Mouse (Mus musculus): ENCODE measurements around the gene Ece2.

Gene Ece2

DNA sequence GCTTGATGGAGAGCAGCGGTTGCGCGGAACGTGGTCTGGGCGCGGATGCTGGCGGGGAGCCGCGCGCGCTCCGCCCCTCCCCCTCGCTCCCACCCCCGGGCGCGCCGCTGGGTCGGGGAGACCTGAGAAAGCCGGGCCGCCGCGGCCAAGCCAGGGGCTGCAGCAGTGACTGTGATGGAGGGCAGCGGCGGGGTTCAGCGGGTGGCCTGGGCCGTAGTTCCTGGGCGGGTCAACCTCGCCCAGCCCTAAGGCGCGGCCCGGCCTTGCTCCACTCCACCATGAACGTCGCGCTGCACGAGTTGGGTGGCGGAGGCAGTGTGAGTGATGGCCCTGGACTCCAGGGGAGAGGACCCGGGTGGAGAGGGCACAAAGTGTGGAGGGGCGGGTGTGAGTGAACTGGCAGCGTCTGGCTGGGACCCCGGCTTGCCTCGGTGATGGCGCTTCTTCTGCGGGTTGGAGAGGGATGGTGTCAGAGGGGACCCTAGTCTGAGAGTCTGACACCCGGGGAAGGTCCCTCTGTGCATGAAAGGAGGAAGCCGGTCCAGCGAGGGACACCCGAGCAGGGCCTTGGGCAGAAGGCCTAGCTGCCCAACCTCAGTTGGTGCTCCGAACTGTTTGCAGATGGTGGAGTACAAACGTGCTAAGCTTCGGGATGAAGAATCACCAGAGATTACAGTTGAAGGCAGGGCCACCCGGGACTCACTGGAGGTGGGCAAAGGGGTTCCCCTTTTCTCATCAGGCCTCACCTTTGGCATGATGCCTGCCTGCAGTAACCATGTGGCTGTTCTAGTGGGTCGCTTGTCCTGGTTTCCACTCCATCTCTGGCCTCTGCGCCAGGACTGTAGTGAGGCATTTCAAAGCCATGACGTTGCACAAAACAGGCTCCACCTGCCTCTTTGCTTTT lies at the start of gene Ece2:
TSS of gene Ece2 (plus strand) at position 98 of the 904 bp plus-strand sequence.
- DNase-seq: peak; percentile 67

DNA sequence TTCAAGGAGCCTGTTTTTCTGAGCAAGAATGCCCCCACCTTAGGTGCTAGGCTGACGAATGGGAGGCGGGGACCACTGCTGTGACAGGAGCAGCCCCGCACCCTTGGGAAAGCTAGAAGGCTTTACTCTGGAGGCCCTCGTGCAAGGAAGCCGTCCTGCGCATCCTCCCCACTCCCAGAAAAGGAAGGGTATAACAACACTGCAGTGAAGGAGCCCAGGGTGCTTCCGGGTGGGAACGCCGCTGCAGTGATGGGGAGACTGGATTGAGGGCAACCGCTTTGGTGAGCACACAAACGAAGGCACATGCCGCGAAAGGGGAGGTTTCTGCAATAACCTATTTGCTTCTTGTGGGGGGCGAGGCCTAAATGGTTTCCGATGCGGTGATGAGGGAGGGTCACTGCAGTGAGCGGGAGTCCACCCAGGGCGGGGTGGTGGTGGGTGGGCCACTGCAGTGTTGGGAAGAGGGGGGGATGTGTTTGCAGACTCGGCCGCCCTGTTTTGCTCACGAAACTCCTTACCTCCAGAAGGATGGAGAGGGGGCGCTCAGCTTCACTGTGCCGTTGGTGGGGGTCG lies 40.2 kb upstream of the Ece2 start, which contains the start of gene Vwa5b2:
TSS of gene Vwa5b2 (plus strand) at position 106 of the 573 bp plus-strand sequence.
- DNase-seq: peak; percentile 38

DNA sequence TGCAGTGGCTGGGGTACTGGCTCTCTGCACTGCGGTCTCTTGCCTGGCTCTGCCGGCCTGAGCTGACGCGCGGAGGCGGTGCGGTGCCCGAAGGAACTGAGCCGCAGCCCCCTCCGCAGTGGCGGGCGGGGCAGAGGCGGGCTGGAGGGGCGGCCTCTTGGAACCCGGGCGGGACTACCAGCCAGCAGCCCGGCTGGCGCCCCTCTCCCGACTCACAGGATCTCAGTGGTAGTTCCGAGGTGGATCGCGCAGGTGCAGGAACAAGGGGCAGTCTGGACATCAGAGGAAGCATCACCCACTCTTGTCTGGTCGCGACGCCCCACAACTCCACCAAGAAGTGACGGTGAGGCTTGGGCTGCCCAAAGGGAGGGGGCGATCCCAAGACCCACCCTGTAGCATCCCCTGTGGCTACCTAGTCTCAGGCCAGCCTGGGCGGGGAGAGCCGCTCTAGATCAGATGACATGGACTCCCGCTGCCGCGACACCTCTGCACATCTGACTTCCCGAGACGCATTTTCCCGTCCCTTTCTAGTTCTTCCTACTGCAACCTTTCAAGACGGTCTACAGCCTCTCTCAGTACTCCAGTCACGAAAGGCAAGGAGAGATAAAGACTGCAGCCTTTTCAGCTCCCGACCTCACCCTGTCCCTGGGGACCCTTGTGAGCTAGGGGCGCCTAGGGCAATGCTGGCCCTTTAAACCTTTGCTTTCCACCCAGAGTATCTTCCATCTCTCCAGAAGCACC lies 39.5 kb upstream of the Ece2 start:
- DNase-seq: peak; percentile 50

DNA sequence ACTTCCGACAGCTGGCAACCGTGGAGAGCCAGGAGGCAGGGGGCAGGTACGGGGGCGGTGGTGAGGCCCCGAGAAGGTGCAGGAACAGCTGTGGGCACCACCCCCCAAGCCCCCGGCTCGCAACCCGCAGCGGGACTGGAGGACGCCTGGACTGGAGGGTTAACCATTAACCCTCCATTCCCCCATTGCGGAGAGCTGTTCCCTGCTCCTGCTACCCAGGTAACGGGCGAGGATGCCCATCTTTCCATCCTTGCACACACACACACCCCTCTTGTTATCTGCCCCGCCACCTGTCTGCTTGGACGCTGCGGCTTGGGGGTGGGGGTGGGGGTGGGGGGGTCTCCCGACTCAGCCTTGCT lies 39.0 kb upstream of the Ece2 start:
- DNase-seq: no peak

DNA sequence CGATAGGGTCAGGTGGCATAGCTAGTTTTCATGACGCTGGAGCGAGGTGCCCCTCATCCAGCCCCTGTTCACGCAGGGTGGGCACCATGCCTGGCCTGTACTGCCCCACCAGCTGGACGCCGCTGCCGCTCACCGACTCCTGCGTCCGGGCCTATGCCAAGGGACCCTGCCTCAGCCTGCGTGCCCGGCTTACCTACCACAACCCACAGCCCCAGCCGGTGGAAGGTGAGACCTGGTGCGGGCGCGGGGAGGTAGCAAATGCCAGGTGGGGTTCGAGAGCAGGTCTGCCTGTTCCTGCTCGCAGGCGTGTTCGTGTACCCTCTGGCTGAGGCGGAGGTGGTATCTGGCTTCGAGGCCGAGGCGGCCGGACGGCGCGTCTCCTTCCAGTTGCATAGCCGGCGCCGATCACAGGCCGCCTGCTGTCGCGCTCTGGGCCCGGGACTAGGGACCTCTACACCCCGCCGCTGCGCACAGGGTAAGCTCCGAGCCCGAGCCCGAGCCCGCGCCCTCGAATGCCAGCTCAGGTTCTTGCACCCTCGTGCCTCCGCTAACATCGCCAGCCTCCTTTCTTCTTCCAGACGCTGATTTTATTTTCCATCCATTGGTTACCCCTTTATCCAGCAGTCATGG lies 38.4 kb upstream of the Ece2 start:
- DNase-seq: no peak

- DNase-seq: no peak
These were observed 34.5 kb upstream of the Ece2 start for GRCm38 (mm10) chr16:20595060-20595673.

GRCm38 (mm10) chr16:20595737-20596136 lies 33.9 kb upstream of the Ece2 start:
- DNase-seq: no peak

GRCm38 (mm10) chr16:20596687-20597441 lies 32.8 kb upstream of the Ece2 start:
- no peak for DNase-seq

GRCm38 (mm10) chr16:20600511-20600910 lies 29.1 kb upstream of the Ece2 start:
- no peak for DNase-seq

- no peak for DNase-seq
These were observed 24.9 kb upstream of the Ece2 start for GRCm38 (mm10) chr16:20604705-20605104.

DNA sequence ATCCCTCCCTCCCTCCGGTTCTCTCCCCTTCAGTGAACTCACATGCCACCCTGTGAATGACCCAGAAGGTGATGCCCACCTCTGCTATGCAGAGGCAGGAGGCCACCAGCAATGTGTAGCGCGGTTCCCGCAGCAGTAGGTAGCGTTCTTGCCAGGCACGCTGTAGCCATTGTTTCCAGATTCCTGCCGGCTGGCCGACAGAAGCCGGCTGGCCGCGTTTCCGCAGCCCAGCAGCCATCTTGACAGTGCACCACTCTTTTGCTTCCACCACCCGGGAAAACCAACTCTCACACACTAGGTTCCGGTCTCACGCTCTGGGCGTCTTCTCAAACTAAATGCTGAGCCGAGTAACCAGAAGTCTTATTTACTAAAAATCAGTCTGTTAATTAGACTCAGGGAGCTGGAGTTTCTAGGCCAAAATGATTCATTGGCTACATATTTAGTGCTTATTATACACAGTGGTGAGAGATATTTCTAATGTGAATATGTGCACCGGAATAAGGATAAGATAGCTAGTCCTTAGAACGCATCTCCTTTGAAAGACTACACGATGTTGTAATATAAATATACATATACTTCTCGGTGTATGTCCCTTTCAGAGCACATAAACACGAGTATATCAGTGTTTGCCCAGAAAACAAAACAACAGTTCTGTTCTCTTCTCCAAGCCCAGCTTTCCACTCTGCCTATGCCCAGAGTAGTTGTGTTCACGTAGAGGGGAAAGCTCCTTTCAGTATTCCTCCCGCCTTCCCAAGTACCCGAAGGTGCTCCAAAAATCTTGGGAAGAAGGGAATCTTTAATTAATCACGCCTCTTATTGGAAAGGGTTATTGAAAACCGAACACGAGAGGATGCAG lies 18.9 kb upstream of the Ece2 start:
- peak; percentile 78 for DNase-seq

- peak; percentile 84 for DNase-seq
These were observed 18.0 kb upstream of the Ece2 start, which contains the start of the genes Eef1akmt4, Gm49333 and Alg3 for GRCm38 (mm10) chr16:20611357-20612227. Gene Eef1akmt4 (plus strand): TSS chr16:20611593. Gene Gm49333 (plus strand): TSS chr16:20611610. Gene Alg3 (minus strand): TSS chr16:20611735.

DNA sequence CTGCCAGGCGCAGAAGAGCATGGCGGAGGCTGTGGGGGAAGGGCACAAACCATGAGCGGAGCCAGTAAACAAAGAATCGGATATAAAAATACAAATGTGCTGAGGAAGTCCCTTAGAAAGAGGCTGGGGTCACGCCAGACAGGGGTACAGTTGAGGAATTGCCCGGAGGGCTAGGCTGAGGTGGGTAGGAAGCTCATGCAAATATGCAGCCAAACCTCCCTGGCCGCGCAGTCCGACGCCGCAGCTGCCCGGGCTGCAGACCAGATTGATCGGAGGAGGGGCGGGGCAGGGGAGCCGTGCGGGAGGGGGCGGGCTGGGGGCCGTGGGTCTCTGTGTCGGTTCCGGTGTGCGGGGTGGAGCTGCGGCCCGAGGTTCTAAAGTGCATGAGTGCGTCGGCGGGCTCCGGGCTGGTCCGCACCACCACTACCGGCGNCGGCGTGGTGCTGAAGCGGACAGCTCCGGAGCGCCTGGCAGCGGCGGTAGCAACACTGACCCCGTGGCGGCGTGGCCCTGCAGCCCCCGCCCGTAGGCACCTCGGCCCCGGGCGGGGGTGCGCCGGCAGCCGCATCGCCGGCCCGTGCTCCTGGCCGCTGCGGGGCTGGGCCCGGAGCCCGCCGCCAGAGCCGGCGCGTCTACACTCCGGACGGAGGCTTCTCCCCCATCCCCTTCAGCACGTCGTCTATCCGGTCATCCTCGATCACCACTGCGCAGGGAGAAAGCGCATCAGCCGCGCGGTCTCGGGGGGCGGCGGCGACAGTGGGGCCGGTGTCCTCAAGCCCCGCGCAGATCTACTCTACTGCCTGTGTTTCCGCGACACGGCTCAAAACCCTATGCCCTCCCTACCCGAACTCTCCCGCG lies 9.9 kb upstream of the Ece2 start:
- DNase-seq: peak; percentile 51

- peak; percentile 74 for DNase-seq
These were observed 9.3 kb upstream of the Ece2 start for GRCm38 (mm10) chr16:20620399-20620735.

- no peak for DNase-seq
These were observed 8.9 kb upstream of the Ece2 start for GRCm38 (mm10) chr16:20620751-20621190.

DNA sequence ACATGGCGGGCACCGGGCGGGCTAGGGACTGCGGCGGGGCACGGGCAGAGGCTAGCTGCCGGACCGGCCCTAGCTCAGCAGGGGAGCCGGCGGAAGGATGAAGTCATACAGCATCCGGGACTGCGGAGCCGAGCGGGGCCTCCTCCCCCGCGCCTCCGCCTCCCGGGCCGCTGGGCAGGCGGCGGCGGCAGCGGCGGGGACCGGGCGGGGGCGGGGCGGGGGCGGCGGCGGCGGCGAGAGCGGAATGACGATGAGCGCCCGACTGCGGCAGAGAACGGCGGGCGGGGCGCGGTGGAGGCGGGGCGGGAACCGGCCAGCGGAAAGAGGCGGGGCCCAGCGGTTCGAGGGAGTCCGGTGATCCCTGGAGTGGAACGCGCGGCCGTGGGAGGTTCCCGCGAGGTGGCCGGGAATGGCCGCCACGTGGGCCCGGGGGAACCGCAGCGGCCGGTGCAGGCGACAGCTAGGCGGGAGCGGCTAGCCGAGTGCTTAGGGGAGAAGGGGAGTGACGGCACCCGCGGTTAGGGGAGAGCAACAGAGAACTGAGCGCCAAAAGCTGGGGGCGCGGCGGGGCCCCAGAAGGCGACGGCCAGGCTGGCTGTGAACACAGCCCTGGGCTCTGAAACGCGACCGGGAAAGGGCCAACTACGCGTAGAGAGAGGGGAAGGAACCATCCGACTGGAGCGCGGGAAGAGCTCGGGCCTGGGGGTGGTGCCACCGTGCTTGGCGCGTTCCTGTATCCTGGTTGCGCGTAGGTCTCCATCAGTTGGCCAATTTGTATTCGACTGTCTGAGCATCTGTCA lies 8.2 kb upstream of the Ece2 start, which contains the start of gene Camk2n2:
TSS of gene Camk2n2 (minus strand) at position 97 of the 800 bp plus-strand sequence.
- DNase-seq: peak; percentile 85

DNA sequence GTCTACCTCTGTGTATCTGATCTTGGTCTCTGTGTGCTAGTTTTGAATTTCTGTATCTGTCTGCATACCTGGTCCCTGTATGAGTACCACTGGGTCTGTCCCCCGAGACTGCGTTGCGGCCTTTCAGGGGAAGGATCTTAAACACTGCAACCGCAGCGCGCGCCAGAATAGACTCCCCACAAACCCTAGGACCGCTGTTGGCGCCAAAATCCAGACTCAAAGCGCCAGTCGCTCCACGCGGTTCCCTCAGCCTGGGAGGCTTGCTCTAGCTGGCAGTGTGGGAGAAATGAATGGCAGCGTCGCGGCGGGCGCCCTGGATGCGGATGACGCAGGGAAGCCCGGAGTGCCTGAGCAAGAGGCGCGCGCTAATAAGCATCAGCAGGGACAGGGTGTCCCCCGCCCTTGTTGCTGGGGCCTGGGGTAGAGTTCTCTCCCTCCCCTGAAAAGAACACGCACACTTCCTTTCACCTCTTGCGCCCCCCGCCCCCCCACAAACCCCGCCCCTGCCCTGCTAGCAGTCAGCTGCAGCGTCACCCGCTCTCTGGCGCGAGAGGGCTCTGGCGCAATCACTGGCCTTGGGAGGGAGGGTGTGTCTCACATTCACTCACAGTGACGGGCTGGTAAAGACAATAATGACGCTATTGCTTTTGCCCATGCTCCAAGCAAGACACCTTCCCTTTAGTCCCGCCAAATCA lies 7.5 kb upstream of the Ece2 start:
- DNase-seq: peak; percentile 86
